Mouse (Mus musculus) forebrain, embryonic 15.5 days (tissue): ENCODE measurements around the gene Epsti1. TPM values are rescaled to one million over a fixed set of nuclear protein-coding genes. Genes with fewer than 3 reads are reported as not detected.

Source experiments
- ATAC-seq: fragments of 200-750 bp; cut with Nextera tagmentation; replicated peaks from 2 replicates; pipeline ENCODE4 v1.8.0; 2017; ENCODE audit warnings: mild to moderate bottlenecking, moderate TSS enrichment, moderate library complexity
- H3K27ac ChIP-seq: fragments of 300-500 bp; sonication (generic); replicated peaks from 2 replicates; pipeline ENCODE4 v1.5.1; 2015; ENCODE audit warnings: mild to moderate bottlenecking, inconsistent platforms
- H3K27me3 ChIP-seq: fragments of 300-500 bp; sonication (generic); 2 replicates; pipeline ENCODE4 v1.6.1; 2015; ENCODE audit warnings: inconsistent platforms
- H3K36me3 ChIP-seq: fragments of 300-500 bp; sonication (generic); 2 replicates; pipeline ENCODE4 v1.6.1; 2015; ENCODE audit warnings: mild to moderate bottlenecking, inconsistent platforms
- H3K4me1 ChIP-seq: fragments of 300-500 bp; sonication (generic); 2 replicates; pipeline ENCODE4 v1.6.1; 2015; ENCODE audit warnings: inconsistent platforms
- H3K4me2 ChIP-seq: fragments of 300-500 bp; sonication (generic); replicated peaks from 2 replicates; pipeline ENCODE4 v1.6.1; 2015; ENCODE audit warnings: mild to moderate bottlenecking, inconsistent platforms
- H3K4me3 ChIP-seq: fragments of 300-500 bp; sonication (generic); 2 replicates; pipeline ENCODE4 v1.5.1; 2015; ENCODE audit warnings: mild to moderate bottlenecking, inconsistent platforms
- H3K9ac ChIP-seq: fragments of 300-500 bp; sonication (generic); replicated peaks from 2 replicates; pipeline ENCODE4 v1.6.1; 2015; ENCODE audit warnings: mild to moderate bottlenecking, inconsistent platforms
- H3K9me3 ChIP-seq: fragments of 300-500 bp; sonication (generic); 2 replicates; pipeline ENCODE4 v1.6.1; 2016; ENCODE audit warnings: inconsistent platforms
- WGBS: fragments of 180-500 bp; shearing (Covaris S2); methylation state at CpG from one replicate; pipeline ENCODE4 v1.1.7; 2015; ENCODE audit warnings: mixed read lengths; 5-methylcytosine and 5-hydroxymethylcytosine counted together
- polyA plus RNA-seq: library from polyadenylated mRNA; unstranded; fragments of >200 nt; fragmentation: Nextera tagmentation; extraction: Ambion mirVana; gene quantifications from 2 replicates; pipeline ENCODE4 v1.2.1, GENCODE M21; 2015

Epsti1 gene
- polyA plus RNA-seq, 1 experiment from 2014 or later = 0.20 TPM

- Histone ChIP-seq H3K9me3 (no peaks in the 10 kb centered on the region), H3K4me1 (no peaks in the 10 kb centered on the region), H3K27ac (no peak overlapping the region), H3K36me3 (no peaks in the 10 kb centered on the region), H3K4me3 (no peak overlapping the region), H3K4me2 (no peak overlapping the region), H3K9ac (no peak overlapping the region), H3K27me3 (no peaks in the 10 kb centered on the region)
- WGBS = 71% methylated on average over 10 of the region's 10 CpGs
- no peak for ATAC-seq
Observed at GRCm38 (mm10) chr14:77925414-77925813, 21.4 kb downstream of the Epsti1 start.

- no peaks in the 10 kb centered on the region for H3K27me3 ChIP-seq
- no peaks in the 10 kb centered on the region for H3K36me3 ChIP-seq
- no peak overlapping the region for H3K27ac ChIP-seq
- H3K9me3 ChIP-seq = no peaks in the 10 kb centered on the region
- H3K9ac ChIP-seq = no peak overlapping the region
- 35% methylated on average over 3 of the region's 3 CpGs for WGBS
- no peak overlapping the region for H3K4me2 ChIP-seq
- ATAC-seq = no peak
- H3K4me3 ChIP-seq = no peak overlapping the region
- no peaks in the 10 kb centered on the region for H3K4me1 ChIP-seq
Observed at GRCm38 (mm10) chr14:77926718-77927117, 22.7 kb downstream of the Epsti1 start.

GRCm38 (mm10) chr14:77928021-77928420 is 24.0 kb downstream of the Epsti1 start:
- Histone ChIP-seq H3K9me3 (no peaks in the 10 kb centered on the region), H3K27me3 (no peaks in the 10 kb centered on the region), H3K4me2 (no peak overlapping the region), H3K4me1 (no peaks in the 10 kb centered on the region), H3K9ac (no peak overlapping the region), H3K27ac (no peak overlapping the region), H3K36me3 (no peaks in the 10 kb centered on the region), H3K4me3 (no peak overlapping the region)
- WGBS = 38% methylated on average over 6 of the region's 6 CpGs
- ATAC-seq = no peak

DNA sequence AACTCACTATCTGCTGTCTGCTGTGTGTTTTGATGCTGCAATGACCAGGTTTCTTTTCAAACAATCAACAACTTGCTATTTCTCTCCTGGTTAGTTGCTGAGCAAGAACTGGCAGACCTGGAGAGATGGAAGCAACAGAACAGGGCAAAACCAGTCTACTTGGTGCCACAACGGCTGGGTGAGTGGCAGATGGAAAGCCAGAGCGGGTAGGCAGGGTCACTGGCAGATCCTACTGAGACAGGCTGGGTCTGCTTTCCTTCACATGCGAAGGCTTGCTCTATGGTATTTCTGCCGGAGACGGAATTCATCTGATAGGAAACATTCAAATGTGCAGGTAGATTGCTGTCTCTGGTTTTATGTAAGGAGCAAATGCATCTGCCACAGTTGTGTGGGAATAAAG is 24.6 kb downstream of the Epsti1 start:
- 88% methylated on average over 5 of the region's 5 CpGs for WGBS
- no peak for ATAC-seq
- Histone ChIP-seq H3K4me3 (no peak overlapping the region), H3K27ac (no peak overlapping the region), H3K4me2 (no peak overlapping the region), H3K9me3 (no peaks in the 10 kb centered on the region), H3K9ac (no peak overlapping the region), H3K36me3 (no peaks in the 10 kb centered on the region), H3K4me1 (no peaks in the 10 kb centered on the region), H3K27me3 (no peaks in the 10 kb centered on the region)

DNA sequence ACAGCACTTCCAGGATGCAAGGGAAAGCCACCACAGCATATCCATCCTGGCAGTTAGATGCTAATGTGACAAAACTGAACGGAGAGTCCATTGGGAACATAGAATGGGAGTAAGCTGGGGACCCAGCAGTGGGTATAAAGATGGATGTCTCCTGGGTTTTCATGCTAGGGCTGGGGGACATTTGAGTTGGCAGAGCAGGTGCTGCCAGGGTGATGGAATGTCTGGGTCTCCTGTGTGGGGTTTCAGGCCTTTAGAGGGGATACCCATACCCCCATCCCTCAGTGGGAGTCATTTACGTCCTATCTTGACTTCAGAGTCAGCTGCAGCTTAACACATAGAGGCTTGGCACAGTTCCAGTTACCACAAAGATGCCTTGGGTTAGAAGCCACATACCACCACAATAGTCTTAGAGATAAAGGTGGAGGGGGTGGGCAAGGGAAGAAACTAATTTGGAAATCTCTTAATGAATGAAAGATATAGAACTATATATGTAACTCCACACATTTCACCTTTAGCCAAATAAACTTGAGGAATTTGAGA is 25.2 kb downstream of the Epsti1 start:
- H3K36me3 ChIP-seq = no peaks in the 10 kb centered on the region
- WGBS = 55% methylated on average over 2 of the region's 2 CpGs
- H3K4me3 ChIP-seq = no peak overlapping the region
- ATAC-seq = no peak
- H3K4me1 ChIP-seq = no peaks in the 10 kb centered on the region
- H3K9ac ChIP-seq = no peak overlapping the region
- H3K27ac ChIP-seq = no peak overlapping the region
- H3K9me3 ChIP-seq = no peaks in the 10 kb centered on the region
- H3K4me2 ChIP-seq = no peak overlapping the region
- H3K27me3 ChIP-seq = no peaks in the 10 kb centered on the region

DNA sequence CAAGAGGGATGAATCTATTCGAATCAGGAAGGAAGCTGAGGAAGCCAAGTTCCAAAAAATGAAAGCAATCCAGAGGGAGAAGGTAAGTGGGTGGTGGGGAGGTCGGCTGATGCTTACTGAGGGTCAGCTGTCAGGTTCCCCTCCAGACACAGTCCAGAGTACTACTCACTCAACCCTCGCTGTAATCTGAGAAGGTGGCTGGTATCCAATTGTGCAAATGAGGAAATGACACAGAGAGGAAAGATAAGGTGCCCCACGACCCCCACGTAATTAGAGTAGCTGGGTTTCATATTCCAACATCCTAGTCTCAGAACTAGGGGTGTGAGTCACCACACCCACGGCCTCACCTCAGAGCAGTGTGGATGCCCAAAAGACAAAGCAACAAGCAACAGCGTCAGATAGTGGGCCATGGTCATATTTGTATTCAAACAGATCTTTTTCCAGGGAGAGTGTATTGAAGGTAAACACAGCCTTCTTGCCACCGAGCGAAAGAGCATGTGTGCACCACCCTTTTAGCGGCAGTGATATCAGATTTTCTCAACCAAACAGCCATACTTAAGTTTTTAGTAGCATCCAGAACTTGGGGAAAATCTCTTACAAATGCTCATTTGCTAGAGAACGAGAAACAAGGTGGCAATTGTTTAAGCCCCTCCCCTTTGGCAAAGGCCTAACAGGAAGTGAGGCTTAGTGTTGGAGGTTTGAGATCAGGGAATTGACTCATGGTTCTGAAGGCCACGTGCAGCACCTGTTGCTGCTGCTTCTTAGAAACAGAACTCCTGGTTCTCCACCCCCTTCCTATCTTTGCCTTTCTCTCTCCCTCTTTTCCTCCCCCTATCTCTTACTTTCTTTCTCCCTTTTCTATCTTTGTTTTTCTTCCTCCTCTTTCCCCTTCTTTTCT is 28.4 kb downstream of the Epsti1 start:
- Histone ChIP-seq H3K4me1 (no peaks in the 10 kb centered on the region), H3K27me3 (no peaks in the 10 kb centered on the region), H3K9me3 (no peaks in the 10 kb centered on the region), H3K27ac (no peak overlapping the region), H3K4me3 (no peak overlapping the region), H3K36me3 (no peaks in the 10 kb centered on the region), H3K9ac (no peak overlapping the region), H3K4me2 (no peak overlapping the region)
- WGBS = 56% methylated on average over 12 of the region's 12 CpGs
- no peak for ATAC-seq

DNA sequence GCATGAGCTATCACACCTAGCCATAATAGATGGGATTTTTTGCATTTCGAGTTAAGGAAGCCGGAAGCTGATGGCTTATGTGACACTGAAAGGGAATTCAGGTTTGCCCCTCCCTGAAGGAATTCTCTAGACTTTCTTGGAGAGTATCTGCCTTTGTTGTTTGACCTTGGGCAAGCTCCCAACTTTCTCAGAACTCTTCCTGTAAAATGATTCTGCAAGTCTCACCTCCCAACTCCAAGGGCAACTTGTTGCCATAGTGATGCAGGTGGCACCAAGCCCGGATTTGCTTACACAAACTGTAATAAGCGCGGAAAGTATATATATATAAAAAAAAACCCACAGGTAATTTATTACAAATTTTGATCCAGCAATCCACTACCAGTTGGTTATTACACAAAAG is 29.2 kb downstream of the Epsti1 start:
- Histone ChIP-seq H3K4me2 (no peak overlapping the region), H3K27ac (no peak overlapping the region), H3K9me3 (no peaks in the 10 kb centered on the region), H3K27me3 (no peaks in the 10 kb centered on the region), H3K4me3 (no peak overlapping the region), H3K4me1 (no peaks in the 10 kb centered on the region), H3K9ac (no peak overlapping the region), H3K36me3 (no peaks in the 10 kb centered on the region)
- 81% methylated on average over 5 of the region's 5 CpGs for WGBS
- ATAC-seq = no peak

GRCm38 (mm10) chr14:77934431-77934830 is 30.4 kb downstream of the Epsti1 start:
- no peak overlapping the region for H3K4me3 ChIP-seq
- H3K27me3 ChIP-seq = no peaks in the 10 kb centered on the region
- H3K9ac ChIP-seq = no peak overlapping the region
- H3K36me3 ChIP-seq = no peaks in the 10 kb centered on the region
- H3K4me1 ChIP-seq = no peaks in the 10 kb centered on the region
- H3K9me3 ChIP-seq = no peaks in the 10 kb centered on the region
- ATAC-seq = no peak
- WGBS = 84% methylated on average over 3 of the region's 3 CpGs
- no peak overlapping the region for H3K27ac ChIP-seq
- H3K4me2 ChIP-seq = no peak overlapping the region

DNA sequence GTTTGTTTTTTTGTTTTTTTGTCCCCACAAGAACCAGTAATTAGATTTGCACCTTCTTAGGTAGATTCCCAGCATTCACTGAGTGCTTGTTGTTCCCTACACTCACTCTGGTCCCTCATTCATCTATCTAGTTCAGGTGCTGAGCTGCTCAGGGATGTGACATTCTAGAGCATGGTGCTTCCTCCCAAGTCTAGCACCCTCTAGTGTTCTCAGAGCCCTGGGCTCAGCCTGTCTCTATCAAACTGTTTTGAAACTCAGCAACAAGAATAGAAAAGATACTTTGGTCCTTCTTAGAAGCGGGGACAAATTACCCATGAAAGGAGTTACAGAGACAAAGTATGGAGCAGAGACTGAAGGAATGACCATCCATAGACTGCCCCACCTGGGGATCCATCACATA is 37.1 kb downstream of the Epsti1 start:
- Histone ChIP-seq H3K27ac (no peak overlapping the region), H3K4me2 (no peak overlapping the region), H3K9me3 (no peaks in the 10 kb centered on the region), H3K4me1 (peaks cover 13% of the 10 kb centered on the region), H3K36me3 (no peaks in the 10 kb centered on the region), H3K27me3 (no peaks in the 10 kb centered on the region), H3K9ac (no peak overlapping the region), H3K4me3 (no peak overlapping the region)
- ATAC-seq = no peak
- WGBS = 100% methylated on average over 1 of the region's 1 CpGs

DNA sequence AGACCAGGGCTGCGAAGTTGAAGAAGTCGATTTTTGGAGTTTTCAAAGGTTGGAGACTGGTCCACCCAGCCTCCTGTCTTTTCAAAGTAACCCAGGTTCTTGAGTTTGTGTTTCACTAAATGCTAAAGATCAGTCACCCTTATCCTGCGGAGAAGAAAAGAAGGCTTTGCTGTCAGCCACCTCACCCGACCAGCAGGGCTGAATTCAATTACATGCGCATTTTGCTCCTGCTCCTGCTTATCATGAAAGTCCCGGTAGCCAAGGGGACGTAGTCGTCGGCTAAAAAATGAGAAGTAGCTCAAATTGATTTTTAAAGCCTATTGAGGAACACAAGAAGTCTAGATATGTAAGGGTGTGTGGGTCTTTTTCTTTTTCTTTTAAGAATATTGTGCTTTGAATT is 38.2 kb downstream of the Epsti1 start:
- Histone ChIP-seq H3K27ac (no peak overlapping the region), H3K36me3 (no peaks in the 10 kb centered on the region), H3K9ac (no peak overlapping the region), H3K27me3 (no peaks in the 10 kb centered on the region), H3K4me1 (peaks cover 13% of the 10 kb centered on the region), H3K4me2 (no peak overlapping the region), H3K9me3 (no peaks in the 10 kb centered on the region), H3K4me3 (no peak overlapping the region)
- ATAC-seq = no peak
- WGBS = 29% methylated on average over 9 of the region's 9 CpGs

GRCm38 (mm10) chr14:77942793-77943558 is 38.9 kb downstream of the Epsti1 start:
- Histone ChIP-seq H3K4me2 (peak overlapping the region; percentile 36), H3K27ac (peak overlapping the region; percentile 74), H3K9me3 (no peaks in the 10 kb centered on the region), H3K9ac (no peak overlapping the region), H3K36me3 (no peaks in the 10 kb centered on the region), H3K27me3 (no peaks in the 10 kb centered on the region), H3K4me1 (peaks cover 13% of the 10 kb centered on the region), H3K4me3 (peak overlapping the region; percentile 7; the same call in 1 of the 2 replicates)
- ATAC-seq = peak; percentile 81
- 13% methylated on average over 15 of the region's 15 CpGs for WGBS

- no peaks in the 10 kb centered on the region for H3K27me3 ChIP-seq
- H3K4me2 ChIP-seq = no peak overlapping the region
- WGBS = 70% methylated on average over 6 of the region's 6 CpGs
- no peak overlapping the region for H3K4me3 ChIP-seq
- no peak for ATAC-seq
- no peaks in the 10 kb centered on the region for H3K36me3 ChIP-seq
- no peaks in the 10 kb centered on the region for H3K9me3 ChIP-seq
- no peak overlapping the region for H3K9ac ChIP-seq
- no peak overlapping the region for H3K27ac ChIP-seq
- H3K4me1 ChIP-seq = 0 out of 2 replicates have a peak, but pooled peaks cover 5% of the 10 kb centered on the region
Observed at GRCm38 (mm10) chr14:77961741-77962140, 57.7 kb downstream of the Epsti1 start.
